Mouse (Mus musculus) cerebral cortex, adult 2 months (tissue): Measurements from ENCODE around the gene Vmn2r116.

Experiments
- WGBS: fragments of 180-500 bp; shearing (Covaris S2); methylation state at CpG from one replicate; pipeline ENCODE4 v1.1.7; 2018; 5-methylcytosine and 5-hydroxymethylcytosine counted together

Gene Vmn2r116

GRCm38 (mm10) chr17:23384304-23384703 is at the start of gene Vmn2r116:
Gene Vmn2r116 (plus strand): TSS chr17:23384604.

GRCm38 (mm10) chr17:23343441-23343840 is 41.0 kb upstream of the Vmn2r116 start, which contains the start of gene Vmn2r115:
Gene Vmn2r115 (plus strand): TSS chr17:23343741.
- WGBS = 46% methylated on average over 2 of the region's 2 CpGs

- 79% methylated on average over 1 of the region's 1 CpGs for WGBS
These were observed 32.8 kb upstream of the Vmn2r116 start for GRCm38 (mm10) chr17:23351644-23352043.

- WGBS = 79% methylated on average over 6 of the region's 6 CpGs
These were observed 48.8 kb downstream of the Vmn2r116 start for GRCm38 (mm10) chr17:23433150-23433679.
